Mouse (Mus musculus): ENCODE data around the gene Ago4. TPM values are rescaled to one million over a fixed set of nuclear protein-coding genes. Genes with fewer than 3 reads are reported as not detected.

Gene Ago4
- 3.8 and 4.0 TPM in 2 replicates for polyA plus RNA-seq (2015; fragmentation: Nextera tagmentation; extraction: Ambion mirVana)

DNA sequence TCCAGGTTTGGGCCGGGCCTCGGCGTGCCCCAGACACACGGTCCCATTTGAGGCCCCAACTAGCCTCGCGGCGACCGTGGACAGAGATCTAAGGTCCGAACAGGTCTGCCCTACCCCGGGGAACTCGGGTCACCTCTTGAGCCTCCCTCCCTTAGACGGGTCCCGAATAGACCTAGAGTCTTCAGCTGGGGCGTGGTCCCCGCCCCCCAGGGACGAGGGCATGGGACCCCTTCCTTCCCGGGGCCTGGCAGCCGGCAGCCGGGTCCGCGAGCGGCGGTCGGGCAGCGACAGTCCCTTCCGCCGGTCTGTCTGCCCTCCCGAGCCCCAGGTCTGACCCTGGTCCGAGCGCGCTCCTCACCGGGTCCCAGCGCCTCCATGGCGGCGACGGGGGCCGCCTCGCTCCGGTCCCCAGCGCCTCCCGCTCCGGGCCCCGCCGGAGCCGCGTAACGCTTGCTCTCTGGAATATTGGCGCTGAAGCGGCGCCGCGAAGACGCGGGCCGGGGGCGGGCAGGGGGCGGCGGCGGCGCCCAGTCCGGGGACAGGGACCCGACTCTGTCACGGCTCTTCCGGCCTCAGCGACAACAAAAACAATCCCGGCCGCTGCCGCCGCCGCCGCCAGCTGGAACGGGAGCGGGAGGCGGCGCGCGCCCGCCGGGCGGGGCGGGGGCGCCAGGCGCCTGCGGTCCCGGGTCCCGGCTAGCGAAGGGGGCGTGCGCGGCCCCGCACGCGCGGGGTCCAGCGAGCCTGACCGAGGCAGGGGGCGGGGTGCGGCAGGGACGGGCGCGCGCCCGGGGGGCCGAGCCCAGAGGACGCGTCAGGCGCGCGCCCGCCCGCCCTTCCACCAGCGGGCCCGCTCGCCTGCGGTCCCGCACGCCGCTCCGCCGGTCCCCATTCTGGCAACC, at the start of gene Ago4:
Gene Ago4 (minus strand): TSS at position 646 of the 902 bp plus-strand sequence.
- Histone ChIP-seq H3K4me2 (ENCODE audit: low read depth, low read length) (peak within 1 kb of the TSS; percentile 77), H3K4me3 (ENCODE audit: low read length) (peak within 1 kb of the TSS; percentile 94), H3K27me3 (ENCODE audit: control insufficient read depth, insufficient read depth, low read depth, low read length) (no peaks in the 10 kb centered on the region; the same call in 1 of the 2 replicates), H3K36me3 (ENCODE audit: control insufficient read depth, insufficient read depth, low read length) (no peaks in the 10 kb centered on the region), H3K9ac (ENCODE audit: low read length) (peak within 1 kb of the TSS; percentile 94), H3K9me3 (ENCODE audit: control insufficient read depth, low read length) (no peaks in the 10 kb centered on the region), H3K4me1 (replicated peaks; ENCODE audit: control insufficient read depth, insufficient read depth, low read length) (peaks cover 10% of the 10 kb centered on the region), H3K27ac (ENCODE audit: low read length) (peak within 1 kb of the TSS; percentile 66)
- WGBS: 1% methylated on average over 87 of the region's 120 CpGs
- ATAC-seq (ENCODE audit: low read depth): peak; percentile 94

DNA sequence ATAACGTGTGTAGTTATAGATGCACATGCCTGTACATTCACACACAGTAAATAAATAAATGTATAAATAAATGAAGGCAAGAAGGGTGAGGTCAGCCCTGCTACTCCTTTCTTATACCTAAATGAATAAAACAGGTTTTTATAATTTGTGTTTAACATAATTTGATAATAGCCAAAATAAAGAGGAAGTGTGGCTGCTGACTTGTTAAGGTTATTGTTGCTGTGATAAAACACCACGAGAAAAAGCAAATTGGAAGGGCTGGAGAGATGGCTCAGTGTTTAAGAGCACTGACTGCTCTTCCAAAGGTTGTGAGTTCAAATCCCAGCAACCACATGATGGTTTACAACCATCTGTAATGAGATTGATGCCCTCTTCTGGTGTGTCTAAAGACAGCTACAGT, 45.8 kb upstream of the Ago4 start:
- no peaks in the 10 kb centered on the region for H3K27me3 ChIP-seq (ENCODE audit: control insufficient read depth, insufficient read depth, low read depth, low read length)
- no peak overlapping the region for H3K27ac ChIP-seq (ENCODE audit: low read length)
- H3K4me1 ChIP-seq (replicated peaks; ENCODE audit: control insufficient read depth, insufficient read depth, low read length): no peaks in the 10 kb centered on the region
- 74% methylated on average over 2 of the region's 2 CpGs for WGBS
- no peaks in the 10 kb centered on the region for H3K9me3 ChIP-seq (ENCODE audit: control insufficient read depth, low read length)
- H3K9ac ChIP-seq (ENCODE audit: low read length): no peak overlapping the region
- peaks cover 52% of the 10 kb centered on the region for H3K36me3 ChIP-seq (ENCODE audit: control insufficient read depth, insufficient read depth, low read length)
- no peak overlapping the region for H3K4me2 ChIP-seq (ENCODE audit: low read depth, low read length)
- no peak overlapping the region for H3K4me3 ChIP-seq (ENCODE audit: low read length)
- ATAC-seq (ENCODE audit: low read depth): no peak

DNA sequence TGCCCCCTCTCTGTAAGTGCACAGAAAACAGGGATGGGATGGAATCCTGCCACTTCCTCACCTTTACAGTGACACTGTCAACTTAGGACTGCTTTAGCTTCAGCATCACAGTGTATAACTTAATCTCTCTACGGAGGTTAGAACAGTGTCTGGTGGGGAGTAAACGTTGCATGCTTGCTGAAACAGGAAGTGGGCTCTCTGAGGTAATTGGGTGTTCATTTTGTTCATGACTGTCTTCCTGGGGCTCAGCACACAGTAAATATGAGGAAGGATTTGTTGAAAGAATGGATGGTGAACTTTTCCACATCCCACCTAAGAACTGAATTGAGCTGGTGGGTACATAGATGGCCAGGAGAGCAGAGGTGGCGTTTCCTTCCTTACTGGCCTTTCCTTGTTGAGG, 44.6 kb upstream of the Ago4 start:
- no peak overlapping the region for H3K27ac ChIP-seq (ENCODE audit: low read length)
- WGBS: 85% methylated on average over 3 of the region's 3 CpGs
- H3K4me2 ChIP-seq (ENCODE audit: low read depth, low read length): no peak overlapping the region
- no peak overlapping the region for H3K9ac ChIP-seq (ENCODE audit: low read length)
- H3K27me3 ChIP-seq (ENCODE audit: control insufficient read depth, insufficient read depth, low read depth, low read length): no peaks in the 10 kb centered on the region
- no peaks in the 10 kb centered on the region for H3K4me1 ChIP-seq (replicated peaks; ENCODE audit: control insufficient read depth, insufficient read depth, low read length)
- no peak overlapping the region for H3K4me3 ChIP-seq (ENCODE audit: low read length)
- ATAC-seq (ENCODE audit: low read depth): no peak
- H3K36me3 ChIP-seq (ENCODE audit: control insufficient read depth, insufficient read depth, low read length): peaks cover 56% of the 10 kb centered on the region
- H3K9me3 ChIP-seq (ENCODE audit: control insufficient read depth, low read length): no peaks in the 10 kb centered on the region

DNA sequence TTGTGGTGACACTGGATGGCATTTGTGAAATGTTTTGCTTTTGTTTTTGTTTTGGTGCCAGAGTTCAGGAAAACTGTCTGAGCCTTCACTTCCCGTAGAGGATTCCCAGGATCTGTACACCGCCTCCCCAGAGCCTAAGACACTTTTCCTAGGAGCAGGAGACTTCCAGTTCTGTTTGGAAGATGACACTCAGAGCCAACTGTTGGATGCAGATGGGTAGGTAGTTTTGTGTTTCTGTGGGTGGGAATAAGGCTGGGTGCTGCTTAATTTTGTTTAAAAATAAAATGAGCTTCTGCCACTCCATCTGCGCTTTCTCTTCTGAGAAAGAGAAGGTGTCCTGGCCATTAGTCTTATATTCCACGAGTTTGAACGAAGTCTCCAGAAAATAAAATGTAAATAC, 43.0 kb upstream of the Ago4 start:
- no peak overlapping the region for H3K9ac ChIP-seq (ENCODE audit: low read length)
- no peaks in the 10 kb centered on the region for H3K9me3 ChIP-seq (ENCODE audit: control insufficient read depth, low read length)
- 88% methylated on average over 5 of the region's 5 CpGs for WGBS
- no peak overlapping the region for H3K27ac ChIP-seq (ENCODE audit: low read length)
- H3K4me3 ChIP-seq (ENCODE audit: low read length): no peak overlapping the region
- no peak overlapping the region for H3K4me2 ChIP-seq (ENCODE audit: low read depth, low read length)
- ATAC-seq (ENCODE audit: low read depth): no peak
- no peaks in the 10 kb centered on the region for H3K27me3 ChIP-seq (ENCODE audit: control insufficient read depth, insufficient read depth, low read depth, low read length)
- peaks cover 62% of the 10 kb centered on the region for H3K36me3 ChIP-seq (ENCODE audit: control insufficient read depth, insufficient read depth, low read length)
- H3K4me1 ChIP-seq (replicated peaks; ENCODE audit: control insufficient read depth, insufficient read depth, low read length): no peaks in the 10 kb centered on the region

DNA sequence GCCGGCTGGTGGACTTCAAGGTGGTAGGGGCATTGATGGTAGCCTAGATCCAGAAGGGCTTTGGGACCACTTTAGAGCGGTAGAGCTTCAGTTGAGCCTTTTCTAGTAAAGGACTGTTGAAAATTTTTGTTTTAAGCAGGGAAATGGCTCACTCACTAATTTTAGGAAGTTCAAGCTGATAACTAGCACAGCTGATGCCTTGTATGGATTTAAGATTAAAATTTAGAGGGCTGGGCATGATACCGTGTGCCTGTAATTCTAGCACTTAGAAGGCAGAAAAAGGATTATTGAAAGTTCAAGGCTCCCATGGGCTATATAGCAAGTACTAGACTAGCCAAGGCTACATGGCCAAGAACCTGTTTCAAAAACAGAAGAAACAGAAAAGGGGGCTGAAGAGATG, 36.5 kb upstream of the Ago4 start:
- no peak for ATAC-seq (ENCODE audit: low read depth)
- H3K27me3 ChIP-seq (ENCODE audit: control insufficient read depth, insufficient read depth, low read depth, low read length): no peaks in the 10 kb centered on the region
- no peaks in the 10 kb centered on the region for H3K9me3 ChIP-seq (ENCODE audit: control insufficient read depth, low read length)
- H3K4me1 ChIP-seq (replicated peaks; ENCODE audit: control insufficient read depth, insufficient read depth, low read length): no peaks in the 10 kb centered on the region
- WGBS: 96% methylated on average over 3 of the region's 3 CpGs
- no peak overlapping the region for H3K9ac ChIP-seq (ENCODE audit: low read length)
- no peak overlapping the region for H3K4me2 ChIP-seq (ENCODE audit: low read depth, low read length)
- no peak overlapping the region for H3K27ac ChIP-seq (ENCODE audit: low read length)
- H3K4me3 ChIP-seq (ENCODE audit: low read length): no peak overlapping the region
- peaks cover 45% of the 10 kb centered on the region for H3K36me3 ChIP-seq (ENCODE audit: control insufficient read depth, insufficient read depth, low read length)

DNA sequence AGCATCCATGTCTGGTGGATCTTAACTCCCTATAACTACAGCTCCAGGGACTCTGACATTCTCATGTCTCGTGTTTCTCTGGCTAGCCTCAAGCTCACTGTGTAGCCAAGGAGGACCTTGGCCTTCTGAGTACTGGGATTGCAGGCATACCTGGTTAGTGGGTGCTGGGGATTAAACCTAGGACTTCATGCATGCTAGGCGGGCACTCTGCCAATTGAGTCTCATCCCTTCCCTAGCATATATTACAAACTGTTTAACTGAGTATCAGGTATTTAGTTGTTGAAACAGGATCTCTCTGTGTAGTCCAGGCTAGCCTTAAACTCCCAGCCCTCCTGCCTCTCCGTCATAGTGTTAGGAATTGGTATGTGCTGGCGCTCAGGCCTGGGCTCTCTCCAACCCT, 34.0 kb upstream of the Ago4 start:
- no peak overlapping the region for H3K4me2 ChIP-seq (ENCODE audit: low read depth, low read length)
- no peaks in the 10 kb centered on the region for H3K9me3 ChIP-seq (ENCODE audit: control insufficient read depth, low read length)
- WGBS: 90% methylated on average over 4 of the region's 4 CpGs
- H3K4me1 ChIP-seq (replicated peaks; ENCODE audit: control insufficient read depth, insufficient read depth, low read length): no peaks in the 10 kb centered on the region
- H3K27me3 ChIP-seq (ENCODE audit: control insufficient read depth, insufficient read depth, low read depth, low read length): no peaks in the 10 kb centered on the region
- no peak overlapping the region for H3K4me3 ChIP-seq (ENCODE audit: low read length)
- H3K9ac ChIP-seq (ENCODE audit: low read length): no peak overlapping the region
- ATAC-seq (ENCODE audit: low read depth): no peak
- H3K27ac ChIP-seq (ENCODE audit: low read length): no peak overlapping the region
- H3K36me3 ChIP-seq (ENCODE audit: control insufficient read depth, insufficient read depth, low read length): peaks cover 29% of the 10 kb centered on the region

DNA sequence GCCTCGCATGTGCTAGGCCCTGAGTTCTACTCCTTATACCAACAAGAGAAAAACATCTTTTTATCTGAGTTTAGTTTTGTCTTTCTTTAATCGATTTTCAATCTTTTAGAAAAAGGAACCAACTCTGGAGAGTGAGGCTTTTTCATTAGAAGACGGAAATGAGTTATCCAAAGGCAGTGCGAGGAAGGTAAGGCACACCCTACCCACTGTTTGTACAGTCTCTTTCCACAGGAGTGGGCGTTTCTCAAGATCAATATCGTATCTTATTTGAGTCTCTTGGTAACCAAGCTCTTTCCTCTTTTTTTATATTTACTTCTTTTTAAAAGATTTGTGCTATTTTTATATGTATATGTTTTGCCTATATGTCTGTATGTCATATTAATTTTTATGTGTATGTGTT, 30.5 kb upstream of the Ago4 start:
- no peak overlapping the region for H3K27ac ChIP-seq (ENCODE audit: low read length)
- no peak for ATAC-seq (ENCODE audit: low read depth)
- no peak overlapping the region for H3K4me3 ChIP-seq (ENCODE audit: low read length)
- H3K9me3 ChIP-seq (ENCODE audit: control insufficient read depth, low read length): no peaks in the 10 kb centered on the region
- peaks cover 31% of the 10 kb centered on the region for H3K36me3 ChIP-seq (ENCODE audit: control insufficient read depth, insufficient read depth, low read length)
- H3K4me1 ChIP-seq (replicated peaks; ENCODE audit: control insufficient read depth, insufficient read depth, low read length): no peaks in the 10 kb centered on the region
- WGBS: 90% methylated on average over 6 of the region's 6 CpGs
- H3K4me2 ChIP-seq (ENCODE audit: low read depth, low read length): no peak overlapping the region
- H3K27me3 ChIP-seq (ENCODE audit: control insufficient read depth, insufficient read depth, low read depth, low read length): no peaks in the 10 kb centered on the region
- no peak overlapping the region for H3K9ac ChIP-seq (ENCODE audit: low read length)

DNA sequence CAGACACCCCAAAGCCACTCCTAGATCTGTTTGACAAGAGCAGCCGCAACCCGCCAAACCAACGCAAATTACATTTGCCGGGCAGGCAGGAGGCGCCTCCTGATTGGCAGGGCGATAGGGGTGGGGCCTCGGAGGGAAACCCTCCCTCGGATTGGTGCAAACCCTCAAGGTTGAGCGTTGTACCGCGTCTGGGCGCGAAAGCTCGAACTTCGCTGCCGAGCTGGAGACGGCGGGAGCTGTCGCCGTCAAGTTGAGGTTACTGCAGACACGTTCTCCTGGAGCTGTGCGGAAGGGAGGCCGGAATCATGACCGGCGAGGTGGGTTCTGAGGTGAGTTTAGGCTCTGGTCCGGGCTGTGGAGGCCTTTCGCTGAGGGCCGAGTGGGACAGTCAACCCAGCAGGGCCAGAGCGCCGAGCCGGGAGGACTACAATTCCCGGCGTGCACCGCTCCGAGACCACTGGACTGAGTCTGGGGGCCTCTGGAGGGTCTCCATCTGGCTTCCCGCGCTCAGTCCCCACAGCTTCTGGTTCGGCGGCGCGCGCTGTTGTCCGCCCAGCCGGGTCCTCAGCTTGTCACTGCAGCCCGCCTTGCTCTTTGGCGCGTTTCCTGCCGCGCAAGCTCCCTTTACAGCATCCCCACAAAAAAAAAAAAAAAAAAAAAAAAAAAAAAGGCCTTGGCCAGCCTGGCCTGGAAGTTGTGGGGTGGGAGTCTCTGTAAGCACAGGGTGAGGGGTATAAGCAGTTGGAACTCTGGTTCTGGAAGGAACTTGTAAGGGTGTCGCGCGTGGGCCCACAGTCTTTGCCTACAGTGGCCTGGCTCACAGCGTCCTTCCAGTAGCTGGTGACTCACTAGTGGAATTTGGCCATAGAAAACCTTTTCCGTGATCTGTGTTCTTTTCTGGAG, 23.8 kb upstream of the Ago4 start, which contains the start of gene Clspn:
Gene Clspn (plus strand): TSS at position 127 of the 903 bp plus-strand sequence.
- Histone ChIP-seq H3K9me3 (ENCODE audit: control insufficient read depth, low read length) (no peaks in the 10 kb centered on the region), H3K9ac (ENCODE audit: low read length) (peak within 1 kb of the TSS; percentile 78), H3K4me1 (replicated peaks; ENCODE audit: control insufficient read depth, insufficient read depth, low read length) (peaks cover 11% of the 10 kb centered on the region), H3K4me3 (ENCODE audit: low read length) (peak within 1 kb of the TSS; percentile 74), H3K27ac (ENCODE audit: low read length) (peak within 1 kb of the TSS; percentile 51; the same call in 1 of the 2 replicates), H3K36me3 (ENCODE audit: control insufficient read depth, insufficient read depth, low read length) (peaks cover 10% of the 10 kb centered on the region; the same call in 1 of the 2 replicates), H3K27me3 (ENCODE audit: control insufficient read depth, insufficient read depth, low read depth, low read length) (no peaks in the 10 kb centered on the region), H3K4me2 (ENCODE audit: low read depth, low read length) (peak within 1 kb of the TSS; percentile 74)
- ATAC-seq (ENCODE audit: low read depth): peak; percentile 98
- WGBS: under 1% methylated on average over 54 of the region's 54 CpGs

DNA sequence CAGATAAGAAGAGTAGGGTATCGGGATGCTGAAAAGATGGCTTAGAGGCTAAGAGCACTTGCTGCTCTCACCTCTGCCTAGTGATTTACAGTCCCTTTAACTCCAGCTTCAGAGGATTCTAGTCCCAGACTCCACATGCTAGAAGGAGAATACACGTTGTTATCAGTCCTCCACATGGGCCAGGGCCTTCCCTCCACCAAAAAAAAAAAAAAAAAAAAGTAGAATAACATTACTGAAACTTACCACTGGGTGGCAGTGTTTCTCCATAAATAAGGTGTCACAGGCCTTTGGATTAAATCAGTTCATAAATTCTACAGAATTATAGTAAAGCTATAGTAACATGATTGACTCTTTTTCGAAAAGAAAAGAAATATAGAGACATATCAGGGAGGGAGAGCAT, 21.2 kb upstream of the Ago4 start:
- H3K4me2 ChIP-seq (ENCODE audit: low read depth, low read length): no peak overlapping the region
- H3K4me3 ChIP-seq (ENCODE audit: low read length): no peak overlapping the region
- no peaks in the 10 kb centered on the region for H3K27me3 ChIP-seq (ENCODE audit: control insufficient read depth, insufficient read depth, low read depth, low read length)
- no peaks in the 10 kb centered on the region for H3K36me3 ChIP-seq (ENCODE audit: control insufficient read depth, insufficient read depth, low read length)
- ATAC-seq (ENCODE audit: low read depth): no peak
- no peak overlapping the region for H3K27ac ChIP-seq (ENCODE audit: low read length)
- H3K9me3 ChIP-seq (ENCODE audit: control insufficient read depth, low read length): no peaks in the 10 kb centered on the region
- no peak overlapping the region for H3K9ac ChIP-seq (ENCODE audit: low read length)
- H3K4me1 ChIP-seq (replicated peaks; ENCODE audit: control insufficient read depth, insufficient read depth, low read length): peaks cover 11% of the 10 kb centered on the region
- 34% methylated on average over 3 of the region's 3 CpGs for WGBS

All from lung, embryonic 16.5 days (tissue).